Mouse (Mus musculus): ENCODE results near the gene Psap.

- no peak for TF ChIP-seq POLR2A (IDR thresholded peaks at IDR 0.05; ENCODE audit: insufficient read depth, low read depth, low read length)
- no peak for TF ChIP-seq CTCF (IDR thresholded peaks at IDR 0.05; ENCODE audit: insufficient read depth, low read depth, low read length)
These were observed 74.5 kb downstream of the Psap start for GRCm38 (mm10) chr10:60351761-60352455.
